Mouse (Mus musculus) retina, postnatal 1 day (tissue): ENCODE results near the gene P2ry6.

ENCODE experiments used
- DNase-seq: peaks from one replicate; pipeline ENCODE4 v3.0.0-alpha.2; 2012

The P2ry6 gene

DNA sequence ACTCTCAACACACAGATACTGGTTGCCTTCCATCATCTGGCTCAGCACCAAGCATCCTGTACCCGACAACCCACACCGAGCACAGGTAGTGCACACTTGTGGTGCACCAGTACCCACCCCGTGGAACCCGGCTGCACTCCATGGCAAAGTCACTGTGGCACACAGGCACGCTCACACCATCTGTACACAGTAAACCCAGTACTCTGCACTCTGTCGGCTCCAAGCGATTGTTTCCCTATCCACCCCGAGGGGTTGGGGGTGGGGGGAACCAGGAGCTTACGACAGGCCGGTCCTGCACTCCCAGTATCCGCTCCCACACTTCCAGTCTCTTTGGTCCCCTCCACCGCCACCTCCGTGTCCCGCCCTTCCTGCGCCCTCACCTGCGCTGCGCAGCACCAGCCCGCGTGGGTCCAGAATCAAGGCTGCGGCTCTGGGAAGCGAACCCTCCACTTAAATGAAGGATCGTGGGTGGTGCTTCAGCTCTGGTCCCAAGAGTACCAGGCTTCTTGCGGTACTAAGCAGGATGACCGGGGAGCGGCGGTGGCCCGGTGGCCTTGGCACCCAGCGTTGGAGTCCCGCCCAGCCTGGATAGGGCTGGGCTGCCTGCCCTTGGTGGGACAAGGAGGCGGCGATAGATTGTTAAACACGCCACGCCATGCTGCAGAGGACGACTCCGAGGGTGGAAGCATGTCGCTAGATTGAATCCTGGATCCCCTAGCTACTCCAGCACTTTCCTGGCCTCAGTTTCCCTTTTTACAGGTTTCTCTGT is at the start of gene P2ry6:
Gene P2ry6 (minus strand): TSS at position 515 of the 769 bp plus-strand sequence.
- peak; percentile 37 for DNase-seq

DNA sequence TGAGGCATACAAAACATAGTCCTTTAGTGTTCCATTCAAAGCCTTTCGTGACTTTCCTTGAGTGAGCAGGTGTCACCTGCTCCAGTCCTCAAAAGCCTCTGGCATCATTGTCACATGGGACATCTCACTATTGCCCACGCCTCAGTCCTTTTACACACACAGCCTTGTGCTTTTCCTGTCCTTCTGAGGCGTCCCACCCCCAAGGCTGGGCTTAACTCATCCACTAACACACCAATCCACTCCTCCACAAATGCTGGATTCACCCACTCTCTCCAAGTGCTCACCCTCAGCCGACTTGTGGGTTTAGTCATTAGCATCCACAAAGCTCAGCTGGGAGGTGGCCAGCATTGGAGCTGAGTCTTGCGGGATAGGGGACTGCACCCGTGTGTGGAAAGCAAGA is 43.0 kb upstream of the P2ry6 start:
- no peak for DNase-seq

- peak; percentile 41 for DNase-seq
Observed at GRCm38 (mm10) chr7:101017021-101017461, 42.6 kb upstream of the P2ry6 start.

GRCm38 (mm10) chr7:101014985-101015384 is 40.5 kb upstream of the P2ry6 start:
- no peak for DNase-seq

DNA sequence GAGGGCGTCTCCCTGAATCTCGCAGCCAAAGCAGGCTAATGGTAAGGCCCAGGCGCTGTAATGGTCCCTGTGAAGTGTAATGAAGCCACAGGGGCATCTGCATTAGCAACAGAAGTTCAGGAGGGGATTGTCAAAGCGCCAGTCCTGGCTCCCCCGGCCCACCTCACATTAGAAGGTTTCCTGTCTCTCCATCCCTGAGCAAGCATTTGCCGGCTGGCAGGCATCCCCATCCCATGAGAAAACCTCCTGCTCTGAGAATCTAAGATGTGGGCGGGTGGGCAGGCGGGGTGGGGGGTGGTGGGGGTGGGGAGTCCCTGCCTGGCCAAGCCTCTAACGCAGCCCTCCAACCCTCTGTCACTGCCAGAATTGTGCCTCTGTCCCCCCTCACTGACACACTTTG is 39.6 kb upstream of the P2ry6 start:
- DNase-seq, result no peak

DNA sequence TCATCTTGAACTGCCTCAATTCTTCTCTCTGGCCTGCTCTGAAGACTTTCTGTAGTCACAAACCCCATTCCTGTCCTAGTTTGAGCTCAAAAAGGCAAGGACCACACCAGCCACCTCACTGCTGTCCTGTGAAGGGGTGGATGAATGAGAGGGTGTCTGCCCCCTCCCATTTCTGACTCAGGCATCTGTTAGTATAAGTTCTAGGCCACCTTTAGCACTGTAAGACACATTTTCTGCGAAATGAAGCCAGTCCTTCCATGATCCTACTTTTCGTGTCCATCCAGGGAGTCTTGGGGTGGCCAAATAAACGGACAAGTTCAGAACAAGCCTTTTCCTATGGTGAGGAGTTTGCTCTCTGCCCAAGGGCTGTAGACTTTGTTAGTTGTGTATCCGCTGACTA is 38.1 kb upstream of the P2ry6 start, which contains the start of gene P2ry2:
Gene P2ry2 (minus strand): TSS at position 326 of the 400 bp plus-strand sequence.
- DNase-seq, result no peak

DNA sequence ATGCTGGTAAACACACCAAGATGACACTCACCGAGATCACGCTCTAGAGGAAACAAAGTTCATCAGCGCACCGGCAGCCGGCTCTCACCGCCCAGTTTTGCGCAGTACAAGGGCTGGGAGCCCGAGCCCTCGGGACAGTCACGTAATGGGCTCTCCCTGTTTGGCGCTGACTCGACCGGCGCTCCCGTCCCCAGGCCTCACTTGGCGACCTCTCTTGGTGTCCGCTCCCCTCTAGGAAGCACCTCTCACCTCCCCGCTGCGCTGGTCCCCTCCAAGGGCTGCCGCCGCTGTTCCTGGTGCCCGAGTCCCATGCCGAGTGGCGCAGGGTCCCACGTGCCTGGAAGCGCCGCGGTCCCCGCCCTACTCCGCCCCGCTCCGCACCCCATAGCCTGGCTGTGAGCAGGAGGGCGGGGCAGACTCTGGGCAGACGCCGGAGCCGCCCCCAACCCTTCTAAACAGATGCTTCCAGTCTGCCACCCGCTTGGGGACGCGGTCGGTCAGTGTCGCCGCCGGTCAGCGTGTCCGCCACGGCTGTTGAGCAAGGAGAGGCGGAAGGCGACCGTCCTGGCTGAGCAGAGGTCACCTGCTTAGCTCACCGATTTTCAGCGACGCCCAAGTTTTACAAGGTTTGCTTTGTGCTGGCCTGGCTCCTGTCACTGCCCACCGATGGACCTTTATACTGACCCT is 37.4 kb upstream of the P2ry6 start:
- DNase-seq, result peak; percentile 87

- DNase-seq, result no peak
Observed at GRCm38 (mm10) chr7:101010741-101011140, 36.3 kb upstream of the P2ry6 start.

DNA sequence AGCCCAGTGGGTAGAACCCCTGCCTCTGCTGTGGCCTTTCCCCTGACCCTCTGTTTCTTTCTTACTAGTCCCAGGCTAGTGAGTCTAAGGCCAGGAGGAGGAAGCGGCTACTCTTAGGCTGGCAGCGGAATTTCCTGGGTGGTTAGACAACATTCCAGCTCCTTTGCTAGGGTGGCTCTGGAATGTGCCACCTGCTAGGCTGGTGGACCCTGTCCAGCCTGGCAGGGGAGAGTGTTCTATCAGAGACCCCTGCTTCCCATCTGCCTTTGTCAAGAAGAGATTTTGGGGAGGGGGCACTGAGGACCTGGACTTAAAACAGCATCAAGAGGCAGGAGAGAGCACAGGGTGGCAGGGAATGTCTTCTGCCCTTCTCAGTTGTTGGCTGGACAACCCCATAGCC is 31.8 kb upstream of the P2ry6 start:
- DNase-seq, result no peak

- DNase-seq, result no peak
Observed at GRCm38 (mm10) chr7:101005119-101005518, 30.7 kb upstream of the P2ry6 start.

DNA sequence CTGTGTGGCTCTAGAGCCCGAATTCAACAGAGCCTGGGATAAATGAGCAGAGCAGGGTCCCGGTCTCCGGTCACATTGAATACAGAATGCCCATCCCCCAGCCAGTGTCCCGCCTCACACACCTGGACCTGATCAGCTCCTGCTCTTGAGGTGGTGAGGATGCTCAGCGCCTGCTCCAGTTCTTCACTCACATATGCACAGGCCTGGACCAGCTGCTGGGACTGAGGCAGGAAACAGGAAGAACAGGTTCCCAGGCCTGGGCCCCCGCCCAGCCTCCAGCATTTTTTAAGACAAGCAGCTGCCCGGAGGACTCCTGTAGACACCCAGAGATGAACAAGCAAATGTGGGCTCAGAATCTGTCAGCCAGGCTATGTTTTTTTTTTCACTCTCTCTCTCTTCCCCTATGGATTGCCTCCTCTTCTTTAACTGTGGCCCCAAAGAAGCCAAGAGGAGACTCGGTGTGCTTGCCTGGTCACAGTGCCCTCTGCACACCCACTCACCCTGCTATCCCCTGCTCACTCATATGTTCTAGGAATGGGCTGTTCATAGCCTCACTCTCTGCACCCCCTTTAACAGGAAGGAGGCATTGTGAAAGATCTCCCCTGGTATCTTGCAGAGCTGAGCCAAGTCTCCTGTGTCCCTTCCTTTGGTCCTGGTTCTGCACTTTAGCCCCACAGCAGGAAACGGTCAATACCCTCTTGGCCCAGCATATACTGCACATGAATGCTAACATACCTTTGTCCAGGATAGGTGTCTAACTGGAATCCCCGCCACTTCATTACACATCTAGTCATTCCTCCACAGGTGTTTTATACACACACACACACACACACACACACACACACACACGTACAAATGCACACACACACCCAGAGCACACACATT is 29.2 kb upstream of the P2ry6 start:
- DNase-seq, result no peak

DNA sequence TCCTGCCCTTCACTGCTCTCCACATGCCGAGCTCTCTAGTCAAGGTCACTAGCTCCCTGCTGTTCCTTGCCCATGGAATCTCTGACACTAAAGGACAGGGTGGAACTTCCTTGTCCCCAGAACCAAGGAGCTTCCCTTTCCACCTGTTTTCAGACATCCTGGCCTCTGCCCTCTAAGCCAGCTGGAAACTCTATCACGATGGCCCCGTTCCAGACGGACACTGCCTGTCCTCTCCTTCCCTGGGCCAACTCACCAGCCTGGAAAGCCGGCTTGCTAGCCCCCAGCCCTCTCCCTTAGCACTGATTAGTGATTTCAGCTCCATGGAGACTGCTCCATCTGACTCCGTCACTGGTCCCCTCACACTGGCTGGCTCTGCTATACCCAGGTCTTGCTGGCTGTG is 27.8 kb upstream of the P2ry6 start:
- DNase-seq, result no peak

DNA sequence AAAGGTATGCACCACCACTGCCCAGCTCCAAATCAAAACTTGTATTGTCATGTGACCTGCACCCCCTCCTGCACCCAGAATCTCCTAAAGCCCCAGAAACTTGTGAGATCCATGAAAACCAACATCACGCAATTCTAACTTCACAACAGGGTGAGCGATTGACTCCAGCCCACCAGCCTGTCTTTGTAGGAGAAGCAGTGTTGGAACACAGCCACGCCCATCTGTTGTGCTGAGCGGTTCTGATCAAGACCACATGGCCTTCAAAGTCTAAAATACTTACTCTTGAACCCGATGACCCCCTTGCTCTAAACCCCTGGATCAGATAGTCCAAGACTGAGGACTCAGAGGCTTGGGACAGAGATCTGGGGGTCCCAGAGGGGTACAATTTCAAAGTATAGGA is 25.2 kb upstream of the P2ry6 start:
- no peak for DNase-seq

GRCm38 (mm10) chr7:100998578-100998960 is 24.1 kb upstream of the P2ry6 start:
- no peak for DNase-seq

DNA sequence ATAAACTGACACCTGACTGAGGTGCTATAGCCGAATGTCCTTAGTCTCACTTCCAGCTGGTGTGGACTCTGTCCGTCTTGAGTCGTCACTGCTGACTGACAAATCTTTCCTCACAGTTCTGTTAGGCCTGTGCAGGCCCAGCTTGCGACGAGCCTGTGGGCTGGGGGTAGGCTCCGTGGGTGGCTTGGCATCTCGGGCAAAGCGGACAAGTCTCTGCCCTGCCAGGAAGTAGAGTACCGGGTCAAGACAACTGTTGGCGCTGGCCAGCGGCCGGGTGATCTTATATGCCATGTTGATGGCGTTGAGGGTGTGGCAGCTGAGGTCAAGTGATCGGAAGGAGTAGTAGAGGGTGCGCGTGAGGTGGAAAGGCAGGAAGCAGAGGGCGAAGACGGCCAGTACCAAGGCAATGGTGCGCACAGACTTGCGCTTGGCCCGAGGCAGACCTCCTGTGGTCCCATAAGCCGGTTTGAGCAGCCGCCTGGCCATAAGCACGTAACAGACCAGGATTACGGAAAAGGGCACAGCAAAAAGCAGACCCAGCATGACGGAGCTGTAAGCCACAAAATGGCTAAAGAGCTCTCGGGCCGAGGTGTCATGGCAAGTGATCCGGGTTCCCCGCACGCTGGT is 23.6 kb upstream of the P2ry6 start:
- no peak for DNase-seq

GRCm38 (mm10) chr7:100997215-100997614 is 22.8 kb upstream of the P2ry6 start:
- no peak for DNase-seq

- DNase-seq, result no peak
Observed at GRCm38 (mm10) chr7:100995951-100996350, 21.5 kb upstream of the P2ry6 start.

- DNase-seq, result no peak
Observed at GRCm38 (mm10) chr7:100995260-100995864, 20.9 kb upstream of the P2ry6 start.

GRCm38 (mm10) chr7:100993166-100993565 is 18.7 kb upstream of the P2ry6 start:
- no peak for DNase-seq

DNA sequence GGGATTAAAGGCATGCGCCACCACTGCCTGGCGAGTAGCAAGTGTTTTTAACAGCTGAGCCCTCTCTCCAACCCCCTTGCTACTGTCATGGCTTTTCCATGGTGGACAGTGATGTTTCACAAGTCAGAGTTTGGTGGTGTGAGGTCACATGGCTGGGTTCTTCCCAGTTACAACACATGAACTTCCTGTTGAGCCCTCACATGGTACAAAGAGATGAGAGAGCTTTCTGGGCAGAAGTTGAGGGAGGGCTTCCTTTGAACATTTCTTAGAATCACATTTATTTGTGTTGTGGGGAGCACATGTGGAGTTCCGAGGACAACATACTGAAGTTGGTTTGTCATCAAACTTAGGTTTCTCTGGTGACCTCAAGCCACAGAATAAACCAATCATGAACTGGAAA is 17.5 kb upstream of the P2ry6 start:
- DNase-seq, result no peak

GRCm38 (mm10) chr7:100990636-100991311 is 16.3 kb upstream of the P2ry6 start:
- DNase-seq, result no peak

GRCm38 (mm10) chr7:100988092-100988491 is 13.6 kb upstream of the P2ry6 start:
- DNase-seq, result peak; percentile 72
